In genomic region chr6:148444796-148445195, GRCm38 (mm10) we compare ENCODE assay signal across 9 mouse cellular contexts. TPM values are rescaled to one million over a fixed set of nuclear protein-coding genes. Genes with fewer than 3 reads are reported as not detected.
DNase-seq lines count a peak whose midpoint lies in the region; ATAC-seq and TF ChIP-seq lines count a peak whose summit lies in the region.
"Had no signal": no experiment of that assay in that cellular context is flagged by ENCODE, and none has a peak within 500 bp of the region (broad histone marks: within the 10 kb centered on the region; RNA-seq: fewer than 3 reads in every experiment).

No protein-coding gene starts in this region.

- no peak for TF ChIP-seq CTCF in intestine, postnatal 0 days (IDR thresholded peaks at IDR 0.05; ENCODE audit: low read depth)

- H3K27ac ChIP-seq in lung, embryonic 15.5 days = no peak overlapping the region
- no peak overlapping the region for H3K27ac ChIP-seq in forebrain, embryonic 11.5 days (ENCODE audit: low read depth, low read length)
- no peak overlapping the region for H3K27ac ChIP-seq in intestine, postnatal 0 days (ENCODE audit: low read depth, low read length)
- peak overlapping the region; percentile 67; the same call in 1 of the 2 replicates for H3K27ac ChIP-seq in neural tube, embryonic 14.5 days (ENCODE audit: low read depth, low read length)

- H3K4me3 ChIP-seq in lung, embryonic 15.5 days = peak overlapping the region; percentile 57
- peak overlapping the region; percentile 68 for H3K4me3 ChIP-seq in forebrain, embryonic 11.5 days (ENCODE audit: low read depth, low read length)
- peak overlapping the region; percentile 75 for H3K4me3 ChIP-seq in intestine, postnatal 0 days (ENCODE audit: low read depth, low read length)
- peak overlapping the region; percentile 70 for H3K4me3 ChIP-seq in neural tube, embryonic 14.5 days (ENCODE audit: low read depth, low read length)

- 5% methylated on average over 9 of the region's 9 CpGs for WGBS in lung, embryonic 15.5 days
- WGBS in forebrain, embryonic 11.5 days = 2% methylated on average over 9 of the region's 9 CpGs
- whole genome bisulfite sequencing in intestine, postnatal 0 days = 14% methylated on average over 9 of the region's 9 CpGs
- 4% methylated on average over 9 of the region's 9 CpGs for WGBS in neural tube, embryonic 14.5 days

- no peak for ATAC-seq in lung, embryonic 15.5 days (ENCODE audit: borderline replicate concordance, extremely low read depth, low FRiP score, low TSS enrichment)
- no peak for ATAC-seq in forebrain, embryonic 11.5 days (replicated peaks; ENCODE audit: low FRiP score)
- ATAC-seq in intestine, postnatal 0 days = no peak
- no peak for ATAC-seq in neural tube, embryonic 14.5 days (ENCODE audit: low read depth)
- no peak for ATAC-seq in erythroid progenitor cell, adult 5-6 weeks (replicated peaks; ENCODE audit: low FRiP score, poor library complexity, severe bottlenecking)

- H3K27me3 ChIP-seq in lung, embryonic 15.5 days = peaks cover 53% of the 10 kb centered on the region
- peaks cover 21% of the 10 kb centered on the region for H3K27me3 ChIP-seq in forebrain, embryonic 11.5 days (ENCODE audit: control insufficient read depth, insufficient read depth, low read length)
- H3K27me3 ChIP-seq in intestine, postnatal 0 days (replicated peaks; ENCODE audit: control insufficient read depth, insufficient read depth, low read length) = peaks cover 42% of the 10 kb centered on the region
- H3K27me3 ChIP-seq in neural tube, embryonic 14.5 days (ENCODE audit: control insufficient read depth, insufficient read depth, low read length) = peaks cover 14% of the 10 kb centered on the region

- intact Hi-C loops in gastrocnemius, postnatal 14 days (cut with DNase I; ENCODE audit: low total_unique reads) = no loop called here

- peak overlapping the region; percentile 55 for H3K9ac ChIP-seq in lung, embryonic 15.5 days
- H3K9ac ChIP-seq in forebrain, embryonic 11.5 days (ENCODE audit: low read length) = peak overlapping the region; percentile 63; the same call in 1 of the 2 replicates
- H3K9ac ChIP-seq in intestine, postnatal 0 days (ENCODE audit: low read depth, low read length) = peak overlapping the region; percentile 51; the same call in 1 of the 2 replicates
- peak overlapping the region; percentile 77 for H3K9ac ChIP-seq in neural tube, embryonic 14.5 days (replicated peaks; ENCODE audit: low read depth, low read length)

- H3K36me3 ChIP-seq in lung, embryonic 15.5 days = no peaks in the 10 kb centered on the region
- H3K36me3 ChIP-seq in forebrain, embryonic 11.5 days (ENCODE audit: control insufficient read depth, insufficient read depth, low read length) = no peaks in the 10 kb centered on the region
- H3K36me3 ChIP-seq in intestine, postnatal 0 days (ENCODE audit: control insufficient read depth, insufficient read depth) = no peaks in the 10 kb centered on the region
- H3K36me3 ChIP-seq in neural tube, embryonic 14.5 days (ENCODE audit: control insufficient read depth, insufficient read depth, low read length) = no peaks in the 10 kb centered on the region

- no peak for DNase-seq in lung, postnatal 14 days
- DNase-seq in forebrain, embryonic 11.5 days (ENCODE audit: low spot score) = no peak
- no peak for DNase-seq in gastrocnemius, postnatal 14 days
- no peak for DNase-seq in frontal cortex, postnatal 10 days (ENCODE audit: low spot score in 2 of 2)

- H3K4me1 ChIP-seq in lung, embryonic 15.5 days = peaks cover 21% of the 10 kb centered on the region
- H3K4me1 ChIP-seq in forebrain, embryonic 11.5 days (replicated peaks; ENCODE audit: control insufficient read depth, insufficient read depth, low read length) = peaks cover 11% of the 10 kb centered on the region
- H3K4me1 ChIP-seq in intestine, postnatal 0 days (replicated peaks; ENCODE audit: control insufficient read depth, insufficient read depth, low read length) = 0 out of 2 replicates have a peak, but pooled peaks cover 4% of the 10 kb centered on the region
- peaks cover 16% of the 10 kb centered on the region for H3K4me1 ChIP-seq in neural tube, embryonic 14.5 days (ENCODE audit: control insufficient read depth, insufficient read depth, low read length)

- H3K4me2 ChIP-seq in lung, embryonic 15.5 days = peak overlapping the region; percentile 98
- peak overlapping the region; percentile 94 for H3K4me2 ChIP-seq in forebrain, embryonic 11.5 days (ENCODE audit: low read depth, low read length, severe bottlenecking)
- H3K4me2 ChIP-seq in intestine, postnatal 0 days (replicated peaks; ENCODE audit: low read depth) = peak overlapping the region; percentile 99
- H3K4me2 ChIP-seq in neural tube, embryonic 14.5 days (ENCODE audit: low read depth, low read length) = peak overlapping the region; percentile 72

- no peaks in the 10 kb centered on the region for H3K9me3 ChIP-seq in lung, embryonic 15.5 days
- peaks cover 2% of the 10 kb centered on the region; the same call in 1 of the 2 replicates for H3K9me3 ChIP-seq in forebrain, embryonic 11.5 days (ENCODE audit: control insufficient read depth, low read length)
- no peaks in the 10 kb centered on the region for H3K9me3 ChIP-seq in intestine, postnatal 0 days (ENCODE audit: control insufficient read depth)
- no peaks in the 10 kb centered on the region for H3K9me3 ChIP-seq in neural tube, embryonic 14.5 days (ENCODE audit: control insufficient read depth, low read length)

RNA-seq across cellular contexts. Expression of gene Tmtc1, which starts 0.6 kb away (rescaled TPM):
- 2.5 and 2.9 TPM in 2 replicates for polyA plus RNA-seq in lung, embryonic 15.5 days (2015; fragmentation: Nextera tagmentation; extraction: Ambion mirVana)
- 1.1 and 1.3 TPM in 2 replicates for polyA plus RNA-seq in forebrain, embryonic 11.5 days (2014; fragmentation: Nextera tagmentation; extraction: Ambion mirVana)
- 0.81 and 0.88 TPM in 2 replicates for polyA plus RNA-seq in intestine, postnatal 0 days (2015; fragmentation: Nextera tagmentation; extraction: Ambion mirVana)
- 6.2 and 8.5 TPM in 2 replicates for polyA plus RNA-seq in neural tube, embryonic 14.5 days (2014; fragmentation: Nextera tagmentation; extraction: Ambion mirVana)
- 10 to 100 TPM; 46.0 to 52.6 TPM for total RNA-seq in gastrocnemius, postnatal 14 days (2021)
- 0.42 TPM in 1 of 2 replicates, not detected in the other for total RNA-seq in erythroid progenitor cell, adult 5-6 weeks (2015; ENCODE audit: low replicate concordance)
- 0.26 and 0.45 TPM in 2 replicates for total RNA-seq in erythroid progenitor cell, adult 5-6 weeks (2017; ENCODE audit: low replicate concordance)
- total RNA-seq: granulocyte monocyte progenitor cell, adult 5-6 weeks had no signal
